In genomic region chr3:51160625-51161024, GRCm38 (mm10) we compare ENCODE assay signal across 26 mouse cellular contexts.
A peak's percentile ranks its signal among the peaks of the same experiment; 100 is the strongest.
DNase-seq lines count a peak whose midpoint lies in the region; ATAC-seq and TF ChIP-seq lines count a peak whose summit lies in the region.
"Had no signal": no experiment of that assay in that cellular context is flagged by ENCODE, and none has a peak within 500 bp of the region (broad histone marks: within the 10 kb centered on the region; RNA-seq: fewer than 3 reads in every experiment).

No protein-coding gene starts in this region.

- no peaks in the 10 kb centered on the region for H3K27me3 ChIP-seq in hindbrain, embryonic 14.5 days (ENCODE audit: control insufficient read depth, insufficient read depth, low read length)
- H3K27me3 ChIP-seq in hindbrain, postnatal 0 days (ENCODE audit: insufficient read depth, low read length) = no peaks in the 10 kb centered on the region
- no peaks in the 10 kb centered on the region for H3K27me3 ChIP-seq in testis, adult 2 months (ENCODE audit: control insufficient read depth, insufficient read depth, low read length)
- H3K27me3 ChIP-seq: CH12.LX; forebrain, embryonic 13.5 days; heart, embryonic 13.5 days had no signal

- H3K27ac ChIP-seq in hindbrain, embryonic 14.5 days = 0 out of 2 replicates have a peak overlapping the region, but pooled peaks have one; percentile 57
- H3K27ac ChIP-seq in hindbrain, postnatal 0 days = no peak overlapping the region
- 0 out of 2 replicates have a peak overlapping the region, but pooled peaks have one; percentile 7 for H3K27ac ChIP-seq in testis, adult 2 months (ENCODE audit: control insufficient read depth, insufficient read depth, low read depth, low read length)
- H3K27ac ChIP-seq: forebrain, embryonic 10.5 days; forebrain, embryonic 13.5 days; heart, adult 2 months; heart, embryonic 10.5 days; heart, embryonic 13.5 days had no signal

- H3K4me3 ChIP-seq in hindbrain, embryonic 14.5 days (replicated peaks; ENCODE audit: low read length) = no peak overlapping the region
- H3K4me3 ChIP-seq in hindbrain, postnatal 0 days (ENCODE audit: low read length) = no peak overlapping the region
- H3K4me3 ChIP-seq in testis, adult 2 months (ENCODE audit: control insufficient read depth, low read depth, low read length) = no peak overlapping the region
- H3K4me3 ChIP-seq: forebrain, embryonic 10.5 days; forebrain, embryonic 13.5 days; heart, adult 2 months; heart, embryonic 10.5 days; heart, embryonic 13.5 days had no signal

- no peak for TF ChIP-seq POLR2A in testis, adult 2 months (IDR thresholded peaks at IDR 0.05; ENCODE audit: control insufficient read depth, low read depth, low read length)

- H3K9ac ChIP-seq in hindbrain, embryonic 14.5 days = no peak overlapping the region
- no peak overlapping the region for H3K9ac ChIP-seq in hindbrain, postnatal 0 days (replicated peaks; ENCODE audit: low read length)
- H3K9ac ChIP-seq: forebrain, embryonic 13.5 days; heart, embryonic 13.5 days had no signal

- no peak overlapping the region for H3K4me2 ChIP-seq in hindbrain, embryonic 14.5 days (replicated peaks)
- no peak overlapping the region for H3K4me2 ChIP-seq in hindbrain, postnatal 0 days (ENCODE audit: low read depth, low read length)
- H3K4me2 ChIP-seq: forebrain, embryonic 13.5 days; heart, embryonic 13.5 days had no signal

- H3K36me3 ChIP-seq in hindbrain, embryonic 14.5 days (replicated peaks; ENCODE audit: control insufficient read depth, insufficient read depth) = no peaks in the 10 kb centered on the region
- H3K36me3 ChIP-seq in hindbrain, postnatal 0 days (ENCODE audit: insufficient read depth, low read length) = no peaks in the 10 kb centered on the region
- no peaks in the 10 kb centered on the region for H3K36me3 ChIP-seq in testis, adult 2 months (ENCODE audit: control insufficient read depth, insufficient read depth, low read length)
- H3K36me3 ChIP-seq: forebrain, embryonic 10.5 days; G1E; heart, embryonic 10.5 days; heart, embryonic 13.5 days had no signal

- no peaks in the 10 kb centered on the region for H3K9me3 ChIP-seq in hindbrain, embryonic 14.5 days (ENCODE audit: control insufficient read depth, low read length)
- no peaks in the 10 kb centered on the region for H3K9me3 ChIP-seq in hindbrain, postnatal 0 days (ENCODE audit: low read length)
- H3K9me3 ChIP-seq: forebrain, embryonic 10.5 days; forebrain, embryonic 13.5 days; G1E; heart, embryonic 10.5 days; heart, embryonic 13.5 days had no signal

- H3K4me1 ChIP-seq in hindbrain, embryonic 14.5 days (replicated peaks; ENCODE audit: control insufficient read depth, insufficient read depth, low read length) = peaks cover 25% of the 10 kb centered on the region
- peaks cover 6% of the 10 kb centered on the region; the same call in 1 of the 2 replicates for H3K4me1 ChIP-seq in hindbrain, postnatal 0 days (ENCODE audit: insufficient read depth, low read length)
- peaks cover 2% of the 10 kb centered on the region for H3K4me1 ChIP-seq in testis, adult 2 months (ENCODE audit: control insufficient read depth, insufficient read depth, low read length)

- ATAC-seq in hindbrain, embryonic 14.5 days (ENCODE audit: low FRiP score) = no peak
- ATAC-seq in hindbrain, postnatal 0 days = no peak
- ATAC-seq: forebrain, embryonic 13.5 days; intestine, postnatal 0 days had no signal

- no peak for TF ChIP-seq CTCF in hindbrain, postnatal 0 days (IDR thresholded peaks at IDR 0.05; ENCODE audit: low read depth)
- TF ChIP-seq CTCF in testis, adult 2 months (IDR thresholded peaks at IDR 0.05; ENCODE audit: control insufficient read depth, insufficient read depth, insufficient replicate concordance, low read depth, low read length) = no peak

- 65% methylated on average over 7 of the region's 7 CpGs for WGBS in hindbrain, embryonic 14.5 days
- WGBS in hindbrain, postnatal 0 days = 60% methylated on average over 7 of the region's 7 CpGs

- DNase-seq in hindbrain, embryonic 14.5 days (ENCODE audit: low spot score) = no peak
- DNase-seq in hindbrain, postnatal 0 days (ENCODE audit: low spot score) = no peak
- DNase-seq in testis, postnatal 10 days (ENCODE audit: low spot score) = no peak
- peak; percentile 28 for DNase-seq in retina, embryonic 14.5 days (ENCODE audit: low spot score)
- DNase-seq in T-cell, adult 2 months (ENCODE audit: low spot score) = no peak
- no peak for DNase-seq in heart, postnatal 4 days
- DNase-seq: adrenal gland, postnatal 10 days; adrenal gland, postnatal 36 days; B cell, adult 2 months; cerebellum, adult 11 months; cerebellum, adult 2 months; cerebellum, adult 9-11 months; cerebellum, postnatal 36 days; embryo, embryonic 11 days; gastrocnemius, postnatal 10 days; gastrocnemius, postnatal 36 days; heart, adult 2 months; heart, postnatal 14 days had no signal
